Mouse (Mus musculus) liver, adult (tissue): ENCODE data around the gene Rbm10.

Source experiments
- GATA4 ChIP-seq: IDR thresholded peaks from 2 replicates; pipeline ENCODE4 v1.6.1; 2014; ENCODE audit warnings: mild to moderate bottlenecking, low read length; ENCODE audit not compliant: insufficient replicate concordance

Gene Rbm10

DNA sequence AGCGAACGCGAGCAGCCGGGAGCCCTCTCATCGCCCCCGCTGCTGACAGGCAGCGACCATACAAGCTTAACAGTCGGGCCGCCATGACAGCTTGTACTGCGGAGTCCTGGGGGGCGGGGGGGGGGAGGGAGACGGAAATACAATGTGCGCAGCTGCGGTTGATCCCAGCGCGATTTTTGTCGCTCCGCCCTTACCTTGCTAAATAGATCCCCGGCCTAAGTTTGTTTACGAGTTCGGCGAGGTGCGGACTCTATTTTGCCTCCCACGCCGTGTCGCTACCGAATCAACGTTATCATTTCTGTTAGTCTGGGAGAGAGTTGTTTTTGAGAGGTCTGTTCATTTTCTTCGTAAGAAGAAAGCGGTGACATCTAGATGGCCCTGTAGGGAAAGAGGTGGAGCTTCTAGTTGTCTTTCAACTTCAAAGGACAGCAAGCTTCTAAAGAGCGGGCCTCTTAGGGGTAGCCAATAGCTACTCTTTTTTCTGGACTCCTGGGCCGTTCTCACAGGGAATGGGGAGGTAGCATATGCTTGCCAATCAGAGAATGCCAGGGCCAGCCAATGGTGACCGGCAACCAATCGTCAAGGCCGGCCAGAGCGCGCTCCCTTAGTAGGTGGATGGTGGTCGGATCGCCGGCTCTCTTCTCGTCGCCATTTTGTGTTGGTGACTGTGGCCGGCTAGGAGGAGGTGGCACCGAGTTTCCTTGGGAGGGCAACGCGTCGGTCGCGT, at the start of gene Rbm10, which contains the start of gene Ndufb11:
TSS of gene Rbm10 (plus strand) at position 328 of the 727 bp plus-strand sequence.
TSS of gene Ndufb11 (minus strand) at position 444 of the 727 bp plus-strand sequence.
- TF ChIP-seq GATA4: no peak

DNA sequence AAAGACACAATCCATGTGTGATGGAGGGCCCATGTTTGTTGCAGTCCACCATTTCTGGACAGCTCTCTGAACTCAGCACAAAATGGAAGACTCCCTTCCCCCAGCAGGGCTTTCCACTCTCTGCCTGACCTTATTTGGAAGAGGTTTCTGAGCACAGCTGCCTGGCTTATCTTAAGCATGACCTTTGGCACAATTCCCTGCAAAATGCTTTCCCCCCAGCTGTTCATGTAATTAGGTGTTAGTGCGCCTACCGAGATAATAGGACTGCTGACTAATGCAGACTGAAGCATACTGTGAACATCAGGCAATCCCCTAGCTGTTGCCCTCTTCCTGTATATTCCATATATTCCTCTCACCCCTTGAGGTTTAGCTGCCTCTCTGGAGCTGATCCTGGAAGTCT, 46.3 kb upstream of the Rbm10 start:
- no peak for TF ChIP-seq GATA4

DNA sequence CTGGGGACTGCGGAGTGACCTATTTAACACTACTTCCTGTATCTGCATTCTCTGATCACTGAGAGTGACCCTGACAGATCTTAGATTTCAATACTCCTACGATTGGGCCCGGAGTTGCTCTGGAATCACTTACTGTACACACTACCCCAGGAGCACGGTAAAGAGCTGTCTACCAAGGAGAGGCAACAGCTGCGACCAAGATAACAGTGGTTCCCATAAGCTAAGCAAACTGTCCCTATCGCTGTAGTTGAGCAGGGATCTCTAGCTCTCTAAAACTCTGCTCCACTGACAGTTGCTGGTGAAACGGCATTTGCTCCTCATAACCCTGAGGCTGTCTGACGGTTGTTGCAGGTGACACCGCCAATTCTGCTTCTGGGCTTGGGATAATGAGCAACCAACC, 44.6 kb upstream of the Rbm10 start:
- TF ChIP-seq GATA4: no peak

DNA sequence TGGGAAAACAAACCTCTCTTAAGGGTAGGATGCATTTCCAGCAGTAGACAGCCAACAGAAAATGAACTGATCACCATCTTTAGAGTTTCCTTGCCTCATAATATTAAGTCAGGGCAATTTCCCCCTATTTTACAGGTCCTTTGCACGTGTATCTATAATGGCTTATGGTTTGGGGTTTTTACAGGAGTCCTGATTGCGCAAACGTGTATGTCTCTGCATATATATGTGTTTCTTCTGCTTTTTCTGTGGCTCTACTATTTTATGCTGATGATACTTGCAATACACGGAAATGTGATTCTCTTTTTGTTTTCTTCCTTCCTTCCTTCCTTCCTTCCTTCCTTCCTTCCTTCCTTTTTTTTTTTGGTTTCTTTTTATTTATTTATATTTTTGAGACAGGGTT, 43.4 kb upstream of the Rbm10 start:
- TF ChIP-seq GATA4: no peak

DNA sequence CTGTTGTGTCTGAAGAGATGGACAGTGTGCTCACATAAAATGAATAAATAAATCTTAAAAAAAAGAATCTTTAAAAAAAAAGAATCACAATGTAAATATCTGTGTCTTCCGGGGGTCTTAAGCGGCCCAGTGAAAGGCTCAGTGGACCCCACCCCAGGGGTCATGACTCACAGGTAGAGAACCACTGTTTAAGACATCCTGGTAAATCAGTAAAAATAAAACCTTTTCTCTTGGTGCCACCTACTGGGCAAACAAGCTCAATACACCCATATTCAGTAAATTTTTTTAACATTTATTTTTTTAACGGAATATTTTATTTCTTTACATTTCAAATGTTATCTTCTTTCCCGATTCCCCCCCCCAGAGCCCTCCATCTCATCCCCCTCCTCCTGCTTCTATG, 29.3 kb upstream of the Rbm10 start:
- TF ChIP-seq GATA4: no peak

DNA sequence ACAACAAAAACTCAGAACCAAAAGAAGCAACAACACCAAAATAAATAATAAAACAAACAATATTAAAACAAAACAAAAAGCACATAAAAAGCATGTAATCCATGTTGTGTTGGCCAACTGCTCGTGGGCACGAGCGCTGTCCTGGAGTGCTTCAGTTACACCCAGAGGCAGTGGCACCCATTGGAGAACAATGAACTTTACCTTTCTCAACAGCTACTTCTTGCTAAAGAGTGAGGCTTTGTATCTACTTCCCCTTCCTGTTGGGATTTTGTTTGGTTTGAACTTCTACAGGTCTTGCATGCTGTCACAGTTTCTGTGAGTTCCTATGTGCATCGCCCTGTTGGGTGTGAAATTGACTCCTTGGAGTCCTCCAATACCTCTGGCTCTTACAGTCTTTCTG, 8.8 kb upstream of the Rbm10 start:
- TF ChIP-seq GATA4: no peak

DNA sequence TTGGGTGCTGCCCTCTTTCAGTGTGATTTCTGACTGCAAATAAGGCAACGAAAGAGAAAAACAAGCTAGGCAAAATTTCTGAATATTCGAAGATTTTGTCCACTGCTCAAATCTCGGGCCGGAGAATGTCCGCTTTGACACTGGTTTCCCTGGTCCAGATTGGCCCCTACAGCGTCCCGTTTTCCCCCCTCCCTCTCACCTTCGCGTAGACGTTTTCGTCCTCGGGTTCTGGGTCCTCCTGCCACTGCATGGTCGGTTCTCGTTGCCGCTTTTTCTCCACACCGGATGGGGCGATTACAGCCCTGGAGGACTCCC, 485 bp upstream of the Rbm10 start:
- TF ChIP-seq GATA4: no peak

DNA sequence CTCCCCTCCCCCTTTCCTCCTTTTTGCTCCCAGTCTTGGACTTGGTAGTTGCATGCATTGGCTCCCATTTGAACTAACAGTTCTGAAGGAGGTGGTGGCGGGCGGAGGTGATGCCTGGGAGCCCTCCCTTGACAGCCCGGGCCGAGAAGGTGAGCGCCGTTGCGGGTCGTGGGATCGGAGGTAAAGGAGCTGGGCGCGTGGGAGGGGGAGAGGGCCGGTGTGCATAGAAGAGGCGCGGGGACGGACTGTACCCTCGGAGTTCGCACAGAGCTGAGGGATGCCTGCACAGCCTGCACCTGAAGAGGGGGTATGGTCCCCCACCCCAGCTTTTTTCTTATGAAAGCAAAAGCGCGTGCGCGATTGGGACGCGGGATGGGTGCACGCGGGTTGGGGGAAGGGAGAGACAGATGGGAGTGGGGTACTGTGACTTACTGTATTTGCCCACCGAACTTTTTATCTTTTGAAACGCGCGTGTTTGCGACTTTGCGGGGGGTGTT, 648 bp downstream of the Rbm10 start:
- TF ChIP-seq GATA4: no peak

DNA sequence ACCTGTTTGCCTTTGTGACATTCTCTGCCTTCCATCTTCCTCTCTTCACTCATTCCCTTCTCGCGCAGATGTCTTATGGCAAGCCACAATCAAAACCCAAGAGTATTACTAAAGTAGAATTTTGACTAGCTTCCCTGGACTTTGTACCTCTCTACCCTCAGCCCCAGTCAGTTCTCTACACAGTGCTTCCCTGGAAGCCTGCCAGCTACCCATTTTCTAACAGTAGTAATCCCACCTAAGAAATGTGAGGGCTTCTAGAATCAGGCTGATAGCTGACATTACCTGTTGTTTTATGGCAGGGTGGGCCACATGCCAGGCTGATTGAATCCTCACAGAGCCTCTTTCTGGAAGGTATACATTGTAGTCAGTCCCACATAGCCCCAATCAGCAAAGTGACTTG, 20.8 kb downstream of the Rbm10 start:
- no peak for TF ChIP-seq GATA4

DNA sequence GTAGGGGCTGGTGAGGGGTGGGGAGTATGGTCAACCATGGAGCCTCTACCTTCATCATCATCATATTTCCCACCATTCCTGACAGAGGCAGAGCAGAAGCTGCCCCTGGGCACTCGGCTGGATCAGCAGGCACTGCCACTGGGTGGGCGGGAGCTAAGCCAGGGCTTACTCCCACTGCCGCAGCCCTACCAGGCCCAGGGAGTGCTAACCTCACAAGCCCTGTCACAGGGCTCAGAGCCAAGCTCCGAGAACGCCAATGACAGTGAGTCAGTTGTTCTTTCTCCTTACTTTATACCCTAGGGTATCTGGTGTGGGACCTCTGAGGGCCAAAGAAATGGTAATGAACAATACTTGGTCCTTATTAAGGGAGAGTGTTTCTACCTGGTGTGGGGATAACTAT, 27.5 kb downstream of the Rbm10 start:
- TF ChIP-seq GATA4: no peak

DNA sequence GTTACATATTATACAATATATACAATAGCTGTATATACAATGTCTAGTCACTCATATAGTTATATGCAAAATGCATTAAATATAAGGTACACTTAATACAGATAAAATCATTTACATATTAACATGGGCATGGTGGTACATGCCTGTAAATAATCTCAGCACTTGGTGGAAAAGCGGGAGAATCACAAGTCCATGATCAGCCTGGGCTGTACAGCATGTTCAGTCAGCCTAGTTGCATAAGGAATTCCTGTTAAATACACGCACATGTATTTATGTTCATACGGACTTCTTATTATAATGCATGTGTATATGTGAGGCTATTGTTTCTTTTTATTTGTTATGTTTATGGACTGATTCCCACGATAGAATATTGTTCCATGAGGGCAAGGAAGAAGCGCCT, 40.3 kb downstream of the Rbm10 start:
- TF ChIP-seq GATA4: no peak

DNA sequence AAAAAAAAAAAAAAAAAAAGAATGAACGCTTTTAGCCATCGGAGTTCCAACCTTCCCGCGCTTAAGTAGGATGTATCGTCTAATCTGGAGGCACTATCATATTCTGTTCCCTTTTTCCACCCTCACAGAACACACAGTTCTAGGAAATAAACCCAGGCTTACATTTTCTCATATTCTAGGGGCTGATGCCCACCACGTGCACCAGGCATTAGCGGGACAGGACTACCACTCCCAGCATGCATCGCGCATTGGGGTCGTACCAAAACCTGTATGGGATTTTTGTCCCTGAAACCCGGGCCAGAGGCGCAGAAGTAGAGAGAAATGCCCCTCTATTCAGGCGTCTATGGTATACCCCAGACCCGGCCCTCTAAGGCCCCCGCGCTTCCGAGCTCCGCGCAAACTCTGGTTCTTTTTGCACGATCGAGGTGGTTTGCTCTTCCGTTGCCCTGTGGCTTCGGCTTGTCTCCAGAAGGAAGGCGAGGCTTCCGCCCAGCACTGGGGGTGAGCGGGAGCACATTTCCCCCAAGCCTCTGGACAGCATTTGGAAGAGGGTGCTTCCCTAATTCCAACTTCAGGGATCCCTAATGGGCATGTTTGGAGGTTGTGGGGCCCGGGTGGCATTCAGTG, 40.8 kb downstream of the Rbm10 start, which contains the start of gene Uba1:
TSS of gene Uba1 (plus strand) at position 301 of the 627 bp plus-strand sequence.
- TF ChIP-seq GATA4: no peak

DNA sequence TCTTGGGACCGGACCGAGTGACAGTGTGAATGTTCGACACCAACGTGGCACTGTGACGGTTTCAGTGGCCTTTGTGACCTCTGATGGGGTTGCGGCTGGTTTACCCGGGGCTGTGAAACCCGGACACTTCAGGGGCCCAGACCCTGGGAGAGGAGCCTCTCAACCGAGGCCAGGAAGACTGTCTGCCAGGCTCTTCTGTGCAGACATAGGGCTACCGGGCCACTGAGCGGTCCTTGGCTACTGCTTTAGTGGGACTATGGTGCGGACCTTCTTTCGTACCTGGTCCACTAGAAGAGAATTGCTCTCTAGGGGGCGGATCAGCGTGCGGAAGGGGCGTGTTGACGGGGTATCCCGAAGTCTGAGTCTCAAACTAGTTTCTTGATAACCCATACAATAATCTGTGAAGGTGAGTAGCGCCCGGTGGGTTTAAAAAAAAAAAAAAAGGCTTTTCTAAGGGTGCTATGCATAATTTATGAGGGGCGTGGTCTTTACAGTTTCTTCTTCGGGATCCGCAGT, 41.6 kb downstream of the Rbm10 start:
- TF ChIP-seq GATA4: no peak

DNA sequence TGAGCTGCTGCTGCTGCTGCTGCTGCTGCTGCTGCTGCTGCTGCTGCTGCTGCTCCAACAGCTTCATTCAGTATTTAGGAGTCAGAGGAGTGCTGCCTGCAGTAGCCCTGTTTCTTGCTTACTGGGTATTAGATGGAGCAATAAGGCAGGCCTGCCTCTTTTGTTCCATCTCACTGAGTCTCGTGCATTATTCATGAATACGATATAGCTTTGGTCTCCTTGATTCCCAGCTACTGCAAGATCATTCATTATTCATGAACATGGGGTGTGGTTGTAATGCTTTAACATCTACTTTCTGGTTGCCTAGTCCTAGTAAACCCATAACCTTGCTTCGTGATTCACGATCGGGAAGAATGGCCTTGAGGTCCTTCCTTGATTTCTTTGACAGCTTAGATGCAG, 45.0 kb downstream of the Rbm10 start:
- TF ChIP-seq GATA4: no peak

DNA sequence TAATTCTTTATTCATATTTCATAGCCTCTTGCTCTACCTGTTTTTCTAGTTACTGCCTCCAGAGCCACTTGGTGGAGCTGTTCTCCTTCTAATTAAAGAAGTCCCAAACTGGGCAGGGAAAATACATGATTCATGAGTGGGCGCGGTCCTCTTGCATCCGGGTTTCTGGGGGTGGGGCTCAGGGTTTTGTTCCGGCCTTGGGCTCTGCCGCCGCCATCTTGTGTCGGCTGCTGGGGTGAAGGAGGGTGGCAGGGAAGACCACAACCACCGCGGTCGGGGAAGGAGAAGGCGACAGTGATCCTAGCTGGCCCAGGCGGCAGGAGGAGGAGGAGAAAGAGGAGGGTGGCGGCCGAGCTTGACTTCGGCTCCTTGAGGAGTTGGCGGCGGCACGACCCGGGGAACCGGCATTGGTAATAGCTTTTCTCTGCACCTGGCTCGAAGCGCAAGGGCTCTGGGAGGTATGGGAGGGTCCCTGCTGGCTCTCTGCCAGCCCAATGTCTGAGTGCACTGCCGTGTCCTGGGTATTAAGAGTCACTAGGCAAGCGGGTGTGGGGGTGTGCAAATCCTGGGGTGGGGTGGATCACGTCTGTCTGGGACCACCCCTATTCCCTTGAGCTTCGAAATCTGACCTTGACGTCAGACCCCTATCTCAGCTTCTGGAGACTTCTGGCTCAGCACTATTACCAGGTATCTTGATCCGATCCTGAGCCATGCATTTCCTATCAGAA, 45.6 kb downstream of the Rbm10 start:
- TF ChIP-seq GATA4: no peak

DNA sequence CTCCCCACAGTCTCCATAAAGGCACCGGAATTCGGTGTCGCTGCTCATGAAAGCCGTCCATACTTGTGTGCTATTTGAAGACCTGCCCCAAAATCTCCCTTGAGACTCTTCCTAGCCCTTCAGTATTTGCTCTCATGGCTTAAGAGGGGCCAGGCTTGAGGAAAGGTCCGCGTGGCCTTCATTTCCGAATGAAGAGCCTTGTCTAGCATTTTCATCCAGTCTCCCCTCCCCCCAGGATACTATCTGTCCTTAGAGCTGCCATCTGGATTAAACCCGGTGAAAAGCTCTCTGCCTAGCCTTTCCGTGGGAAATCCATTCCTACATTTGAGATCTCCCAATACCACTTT, 46.1 kb downstream of the Rbm10 start:
- no peak for TF ChIP-seq GATA4

DNA sequence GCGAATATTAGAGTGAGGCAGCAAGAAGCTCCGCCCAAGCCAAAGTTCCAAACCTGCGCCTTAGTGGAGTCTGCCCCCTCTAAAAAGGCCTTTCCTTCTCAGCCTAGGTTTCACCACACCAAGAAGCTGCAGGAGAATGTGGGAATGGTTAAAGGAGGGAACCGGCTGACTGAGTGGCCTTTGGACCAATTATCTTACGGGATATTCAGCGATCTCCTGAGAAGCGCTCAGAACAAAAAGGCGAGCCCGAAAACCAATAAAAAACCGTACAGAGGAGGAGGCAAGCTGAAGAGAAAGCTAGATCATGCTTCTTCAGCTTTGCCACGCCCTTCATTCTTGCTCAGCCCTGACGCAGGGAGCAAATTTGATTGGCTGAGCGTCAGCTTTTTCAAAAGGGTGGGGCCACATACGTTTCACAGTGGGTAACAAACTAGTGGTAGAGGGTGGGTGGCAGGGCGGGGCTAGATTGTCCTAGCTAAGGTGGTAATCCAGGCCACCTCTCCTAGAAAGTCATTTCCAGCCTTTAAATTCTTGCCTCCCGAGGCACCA, 70.3 kb downstream of the Rbm10 start, which contains the start of gene Cdk16:
TSS of gene Cdk16 (plus strand) at position 436 of the 549 bp plus-strand sequence.
- TF ChIP-seq GATA4: no peak
